Mouse (Mus musculus) megakaryocyte-erythroid progenitor cell, adult 5-6 weeks (primary cell): Measurements from ENCODE around the gene Hist1h3a. TPM values are rescaled to one million over a fixed set of nuclear protein-coding genes. Genes with fewer than 3 reads are reported as not detected.
"Not testable (repeated sequence)": the region's sequence is repeated elsewhere in the genome, so short reads cannot be mapped to it uniquely, and the experiment has no call there.

Experiments
- ATAC-seq: replicated peaks from 2 replicates; pipeline ENCODE4 v1.8.0; 2016; ENCODE audit warnings: mild to moderate bottlenecking, inconsistent platforms; ENCODE audit not compliant: severe bottlenecking, poor library complexity, low FRiP score, low TSS enrichment
- total RNA-seq, 2 experiments: library from RNA; stranded (forward) in 1 of 2; stranded (reverse) in 1 of 2; fragments of 200-1000, 215-1000 nt in 1 of 2; fragments of >200 nt in 1 of 2; fragmentation: Nextera tagmentation in 1 of 2; gene quantifications; 2 replicates each; pipeline ENCODE4 v1.2.3; 2014 to 2017

The Hist1h3a gene
- total RNA-seq (2014; fragmentation: Nextera tagmentation) (67.8 and 132 TPM in 2 replicates), total RNA-seq (2017) (285 and 495 TPM in 2 replicates)

- ATAC-seq: peak; percentile 40
Observed at GRCm38 (mm10) chr13:23761871-23762821, at the start of gene Hist1h3a. TSS of gene Hist1h3a (minus strand) at chr13:23762386.

- no peak for ATAC-seq
Observed at GRCm38 (mm10) chr13:23806422-23807052, 44.4 kb upstream of the Hist1h3a start, which contains the start of gene Slc17a2. TSS of gene Slc17a2 (plus strand) at chr13:23806993.

DNA sequence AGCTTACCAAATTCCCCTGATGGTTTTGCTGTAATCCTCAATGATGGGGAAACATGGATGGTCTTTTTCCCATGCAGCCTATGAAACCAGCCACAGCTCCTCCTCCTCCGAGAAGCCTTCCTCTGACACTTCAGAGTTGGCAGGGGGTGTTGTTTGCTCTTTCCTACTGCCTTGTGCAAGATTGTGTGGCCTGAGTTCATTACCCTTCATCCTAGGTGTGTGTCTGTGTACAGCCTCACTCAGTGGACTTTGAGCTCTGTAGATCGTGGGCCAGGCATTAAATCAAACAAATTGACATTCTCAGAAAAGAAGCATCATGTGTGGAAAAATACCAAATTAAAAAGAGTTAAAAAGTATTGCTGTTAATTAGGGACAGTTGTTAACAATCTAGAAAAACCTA lies 42.3 kb upstream of the Hist1h3a start:
- no peak for ATAC-seq

DNA sequence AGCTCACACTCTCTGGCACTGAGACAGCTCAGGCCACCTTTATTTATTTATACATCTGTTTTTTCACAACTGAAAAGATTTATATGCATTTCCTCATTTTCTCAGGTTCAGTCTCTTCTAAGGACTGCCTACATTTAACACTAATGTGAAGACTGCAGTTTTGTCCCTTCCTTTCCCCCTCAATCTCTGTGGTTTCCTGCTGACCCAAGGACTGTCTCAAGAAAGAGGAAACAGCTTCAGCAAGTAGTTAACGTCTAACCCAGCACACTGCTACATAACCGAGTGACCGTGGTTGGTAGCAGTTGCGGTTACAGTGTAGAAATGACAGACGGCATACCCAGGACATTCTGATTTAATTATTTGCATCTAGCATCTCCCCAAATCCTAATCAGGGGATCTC lies 37.2 kb upstream of the Hist1h3a start:
- no peak for ATAC-seq

- 0 out of 2 replicates have a peak, but pooled peaks have one; percentile 59 for ATAC-seq
Observed at GRCm38 (mm10) chr13:23792520-23792919, 30.3 kb upstream of the Hist1h3a start.

- ATAC-seq: 0 out of 2 replicates have a peak, but pooled peaks have one; percentile 59
Observed at GRCm38 (mm10) chr13:23779025-23779424, 16.8 kb upstream of the Hist1h3a start.

DNA sequence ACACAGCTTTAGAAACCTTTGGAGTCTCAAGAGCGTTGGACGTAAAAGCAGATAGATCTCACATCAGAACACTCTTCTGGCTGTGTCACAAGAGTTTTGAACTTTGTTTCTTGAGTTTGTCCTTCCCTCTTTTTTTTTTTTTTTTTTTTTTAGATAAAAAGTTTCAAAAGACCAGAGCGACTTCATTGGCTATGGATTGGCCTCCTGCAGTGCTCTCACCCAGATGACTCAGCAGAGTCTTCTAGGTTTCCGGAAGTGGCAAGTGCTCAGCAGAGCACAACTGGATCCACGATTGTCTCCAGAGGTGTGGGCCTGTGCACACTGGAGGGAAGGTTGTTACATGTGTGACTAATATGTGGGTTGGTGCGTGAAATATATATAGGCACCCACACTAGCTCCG lies 16.2 kb upstream of the Hist1h3a start:
- ATAC-seq: no peak

DNA sequence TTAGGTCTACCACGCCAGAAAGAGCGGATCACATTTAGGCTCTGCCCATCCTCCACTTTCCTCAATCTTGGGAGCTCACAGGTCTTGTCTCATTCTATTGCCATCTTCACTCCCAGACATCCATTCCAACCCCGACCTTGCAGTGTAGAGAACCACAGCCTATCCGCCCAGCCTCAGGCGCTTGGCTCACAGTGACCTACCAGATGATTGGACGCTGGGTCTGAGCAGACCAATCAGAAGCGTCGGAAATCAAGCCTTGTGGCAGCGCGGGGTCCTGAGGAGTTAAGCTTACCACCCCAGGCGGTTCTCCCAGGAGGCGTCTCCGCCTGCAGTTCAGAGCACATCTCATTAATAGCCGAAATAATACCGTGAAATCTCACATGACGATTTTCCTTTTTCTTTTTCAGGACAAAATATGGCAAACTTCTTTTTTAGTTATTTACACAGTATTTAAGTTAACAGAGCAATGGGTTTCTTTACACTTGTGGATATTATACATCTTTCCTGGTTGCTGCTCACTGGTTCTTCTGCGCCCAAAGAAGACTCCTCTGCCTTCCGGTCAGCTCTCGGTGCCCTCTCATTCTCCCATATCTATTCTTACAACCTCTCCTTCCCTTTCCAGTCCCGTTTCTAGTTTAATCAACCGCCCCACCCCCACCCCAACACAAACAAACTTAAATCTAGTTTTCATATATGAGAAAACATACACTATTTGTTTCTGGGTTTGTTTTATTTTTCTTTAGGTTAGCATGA lies 10.6 kb upstream of the Hist1h3a start:
- peak; percentile 88 for ATAC-seq

- ATAC-seq: not testable (repeated sequence)
Observed at GRCm38 (mm10) chr13:23769613-23770012, 7.4 kb upstream of the Hist1h3a start, which contains the start of gene Trim38. TSS of gene Trim38 (plus strand) at chr13:23769913.

DNA sequence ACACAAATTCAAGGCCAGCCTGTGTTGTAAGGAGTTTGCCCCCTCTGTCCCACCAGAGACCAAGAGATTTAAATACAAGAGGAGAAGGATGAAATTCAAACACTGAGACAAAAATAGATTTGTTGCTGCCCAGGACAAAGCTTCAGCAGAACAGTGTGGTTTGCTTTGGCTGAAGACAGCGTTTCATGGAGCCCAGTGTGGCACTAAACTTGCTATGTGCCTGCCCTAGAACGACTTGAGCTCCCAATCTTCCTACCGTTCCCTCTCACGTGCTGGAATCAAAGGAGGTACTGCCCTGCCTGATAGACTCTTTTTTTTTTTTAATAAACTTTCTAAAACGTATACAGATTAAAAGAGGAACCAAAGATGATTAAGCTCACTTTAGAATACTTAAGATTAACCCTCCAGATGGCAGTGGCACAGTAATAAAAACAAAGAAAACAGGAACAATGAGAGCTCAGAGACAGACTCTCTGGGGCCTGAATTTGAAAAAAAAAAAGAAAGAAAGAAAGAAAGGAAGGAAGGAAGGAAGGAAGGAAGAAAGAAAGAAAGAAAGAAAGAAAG lies 6.7 kb upstream of the Hist1h3a start:
- ATAC-seq: no peak

DNA sequence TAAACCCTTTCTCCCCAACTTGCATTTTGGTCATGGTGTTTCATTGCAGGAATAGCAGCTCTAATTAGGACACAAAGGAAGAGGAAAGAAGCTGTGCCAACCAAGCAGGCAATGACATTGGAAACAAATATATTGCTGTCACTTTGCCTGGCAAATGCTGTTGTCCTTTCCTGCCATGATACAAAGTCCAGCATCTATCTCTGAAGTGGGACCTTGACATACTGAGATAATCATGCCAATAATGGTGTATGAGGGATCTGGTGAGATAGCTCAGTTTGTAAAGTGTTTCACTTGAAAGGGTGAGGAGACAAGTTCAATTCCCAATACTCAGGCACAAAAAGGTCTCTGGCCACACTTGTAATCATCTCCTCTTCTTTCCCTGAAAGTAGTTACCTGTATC lies 4.6 kb upstream of the Hist1h3a start:
- ATAC-seq: no peak

GRCm38 (mm10) chr13:23765172-23765513 lies 3.0 kb upstream of the Hist1h3a start:
- no peak for ATAC-seq

DNA sequence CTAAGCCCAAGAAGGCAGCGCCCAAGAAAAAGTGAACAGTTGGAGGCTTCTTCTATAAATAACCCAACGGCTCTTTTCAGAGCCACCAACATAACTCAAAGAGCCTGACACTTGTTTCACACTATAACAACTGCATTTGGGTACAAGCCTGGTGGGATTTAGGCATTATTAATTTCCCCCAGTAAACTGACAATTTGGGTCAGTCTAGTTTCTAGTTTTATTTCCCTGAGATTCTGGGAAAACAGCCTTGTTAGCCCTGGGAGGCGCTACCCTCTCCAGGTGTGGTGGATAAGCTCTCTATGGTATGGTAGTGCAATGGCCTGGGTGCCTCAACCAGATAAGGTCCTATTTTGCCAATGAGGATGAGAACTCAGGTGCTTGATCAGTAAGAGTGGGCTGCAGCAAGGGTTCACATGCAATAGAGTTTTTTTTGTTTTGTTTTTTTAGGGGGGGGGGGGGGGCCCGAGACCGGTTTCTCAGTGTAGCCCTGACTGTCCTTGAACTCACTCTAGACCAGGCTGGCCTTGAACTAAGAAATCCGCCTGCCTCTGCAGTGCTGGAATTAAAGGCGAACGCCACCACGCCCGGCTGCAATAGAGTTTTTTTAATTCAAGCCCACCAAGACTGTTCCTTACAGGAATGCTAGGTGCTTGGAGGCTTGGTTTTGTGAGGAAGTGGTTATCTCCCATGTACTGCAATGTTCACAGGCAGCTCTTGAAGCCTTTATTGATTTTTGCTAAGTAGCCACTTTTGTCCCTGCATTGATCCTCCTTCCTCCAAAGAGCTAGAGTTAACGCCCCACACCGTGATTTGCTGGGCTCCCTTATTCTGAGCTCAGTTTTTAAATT lies 2.4 kb upstream of the Hist1h3a start:
- no peak for ATAC-seq

- peak; percentile 43 for ATAC-seq
Observed at GRCm38 (mm10) chr13:23763586-23764323, 1.6 kb upstream of the Hist1h3a start, which contains the start of gene Hist1h1a. TSS of gene Hist1h1a (plus strand) at chr13:23763666.

GRCm38 (mm10) chr13:23763242-23763585 lies 1.0 kb upstream of the Hist1h3a start:
- ATAC-seq: no peak

GRCm38 (mm10) chr13:23760972-23761864 lies 968 bp downstream of the Hist1h3a start, which contains the start of gene Hist1h4a:
TSS of gene Hist1h4a (minus strand) at chr13:23761230.
- ATAC-seq: peak; percentile 42
